8 mouse cellular contexts compared by ENCODE assay signal in the genomic region with DNA sequence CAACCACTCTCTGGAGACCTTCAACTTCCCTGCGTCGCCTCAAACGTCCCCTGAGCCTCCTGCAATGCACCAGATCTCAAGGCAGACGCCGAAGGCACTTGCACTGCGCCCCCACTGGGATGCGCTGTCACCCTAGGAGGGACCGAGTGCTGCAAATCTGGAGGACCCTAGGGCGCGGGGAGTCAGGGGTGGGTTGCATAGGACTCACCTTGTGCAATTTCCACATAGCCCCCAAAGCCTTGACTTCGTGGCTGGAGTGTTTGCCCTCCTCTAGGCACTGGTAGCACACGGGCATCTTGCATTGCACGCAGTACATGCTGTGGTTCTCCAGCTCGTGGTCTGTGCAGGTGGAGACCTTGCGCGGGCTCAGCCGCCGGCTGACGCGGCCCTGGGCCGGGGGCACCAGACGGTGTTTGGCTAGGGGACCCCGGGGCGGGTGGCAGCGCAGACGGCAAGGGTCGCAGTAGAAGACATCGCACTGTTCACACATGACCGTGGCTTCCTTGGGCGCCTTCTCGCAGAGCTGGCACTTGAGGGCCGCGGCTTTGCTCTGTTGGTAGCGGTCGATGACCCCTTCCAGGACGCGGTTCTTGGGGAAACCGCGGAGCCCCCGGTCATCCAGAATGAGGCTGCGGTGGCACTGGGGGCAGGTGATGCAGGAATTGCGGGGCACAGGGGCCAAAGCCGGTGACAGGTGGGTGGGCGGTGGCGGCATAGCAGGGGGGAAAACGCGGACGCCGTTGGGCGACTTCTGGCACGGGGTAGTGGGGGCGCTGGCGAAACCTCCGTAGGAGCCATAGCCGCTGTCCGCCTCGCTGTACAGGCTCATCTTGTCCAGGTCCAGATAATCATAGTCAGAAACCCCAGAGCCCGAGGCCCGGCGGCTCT. TPM values are rescaled to one million over a fixed set of nuclear protein-coding genes. Genes with fewer than 3 reads are reported as not detected.
DNase-seq lines count a peak whose midpoint lies in the region; ATAC-seq and TF ChIP-seq lines count a peak whose summit lies in the region.

No protein-coding gene starts in this region.

- peaks cover 31% of the 10 kb centered on the region for H3K27me3 ChIP-seq in heart, embryonic 10.5 days (ENCODE audit: insufficient read depth, poor library complexity, severe bottlenecking)
- H3K27me3 ChIP-seq in embryonic facial prominence, embryonic 15.5 days = peaks cover 25% of the 10 kb centered on the region
- H3K27me3 ChIP-seq in hindbrain, embryonic 13.5 days = no peaks in the 10 kb centered on the region
- H3K27me3 ChIP-seq in midbrain, postnatal 0 days (ENCODE audit: insufficient read depth, low read length) = no peaks in the 10 kb centered on the region

- H3K4me1 ChIP-seq in heart, embryonic 10.5 days = peaks cover 26% of the 10 kb centered on the region
- no peaks in the 10 kb centered on the region; the same call in none of the 2 replicates for H3K4me1 ChIP-seq in bone marrow, adult 2 months (ENCODE audit: control insufficient read depth, insufficient read depth, low read length)
- peaks cover 21% of the 10 kb centered on the region for H3K4me1 ChIP-seq in embryonic facial prominence, embryonic 15.5 days
- H3K4me1 ChIP-seq in hindbrain, embryonic 13.5 days (replicated peaks) = peaks cover 51% of the 10 kb centered on the region
- H3K4me1 ChIP-seq in midbrain, postnatal 0 days (ENCODE audit: insufficient read depth, low read length) = peaks cover 12% of the 10 kb centered on the region; the same call in 1 of the 2 replicates

- no peaks in the 10 kb centered on the region for H3K9me3 ChIP-seq in heart, embryonic 10.5 days
- no peaks in the 10 kb centered on the region for H3K9me3 ChIP-seq in embryonic facial prominence, embryonic 15.5 days (replicated peaks)
- no peaks in the 10 kb centered on the region for H3K9me3 ChIP-seq in hindbrain, embryonic 13.5 days
- H3K9me3 ChIP-seq in midbrain, postnatal 0 days (ENCODE audit: low read length) = no peaks in the 10 kb centered on the region

- TF ChIP-seq CTCF in bone marrow, adult 2 months (IDR thresholded peaks at IDR 0.05; ENCODE audit: control insufficient read depth, insufficient read depth, low read length) = peak; percentile 33; the same call in 1 of the 2 replicates
- peak; percentile 88 for TF ChIP-seq CTCF in midbrain, postnatal 0 days (IDR thresholded peaks at IDR 0.05)

- H3K36me3 ChIP-seq in heart, embryonic 10.5 days = no peaks in the 10 kb centered on the region
- no peaks in the 10 kb centered on the region for H3K36me3 ChIP-seq in embryonic facial prominence, embryonic 15.5 days
- no peaks in the 10 kb centered on the region for H3K36me3 ChIP-seq in hindbrain, embryonic 13.5 days
- no peaks in the 10 kb centered on the region for H3K36me3 ChIP-seq in midbrain, postnatal 0 days (ENCODE audit: insufficient read depth, low read length)

- peak overlapping the region; percentile 96 for H3K4me2 ChIP-seq in embryonic facial prominence, embryonic 15.5 days (replicated peaks)
- peak overlapping the region; percentile 86 for H3K4me2 ChIP-seq in hindbrain, embryonic 13.5 days
- H3K4me2 ChIP-seq in midbrain, postnatal 0 days (ENCODE audit: low read depth, low read length, poor library complexity, severe bottlenecking) = peak overlapping the region; percentile 79

- ATAC-seq in embryonic facial prominence, embryonic 15.5 days (ENCODE audit: insufficient number of reproducible peaks, low FRiP score, low TSS enrichment, low read depth) = no peak; the same call in 1 of the 2 replicates
- peak; percentile 60 for ATAC-seq in hindbrain, embryonic 13.5 days (ENCODE audit: low FRiP score)
- ATAC-seq in midbrain, postnatal 0 days (ENCODE audit: low FRiP score) = peak; percentile 71

- peak overlapping the region; percentile 69 for H3K4me3 ChIP-seq in heart, embryonic 10.5 days
- no peak overlapping the region for H3K4me3 ChIP-seq in bone marrow, adult 2 months (replicated peaks; ENCODE audit: control insufficient read depth, low read depth, low read length)
- peak overlapping the region; percentile 60 for H3K4me3 ChIP-seq in embryonic facial prominence, embryonic 15.5 days (replicated peaks)
- H3K4me3 ChIP-seq in hindbrain, embryonic 13.5 days = peak overlapping the region; percentile 62
- H3K4me3 ChIP-seq in midbrain, postnatal 0 days (ENCODE audit: low read depth, low read length) = peak overlapping the region; percentile 82

- intact Hi-C loops in left cerebral cortex, postnatal 25 days (cut with DNase I) = loop anchor here (1.0 to 5.0 kb wide), 6 partner anchors 21 to 114 kb away; a partner anchor contains a TSS

- TF ChIP-seq POLR2A in bone marrow, adult 2 months (IDR thresholded peaks at IDR 0.05; ENCODE audit: borderline replicate concordance, control insufficient read depth, low read depth, low read length) = no peak

- no peak overlapping the region for H3K27ac ChIP-seq in heart, embryonic 10.5 days
- H3K27ac ChIP-seq in bone marrow, adult 2 months (ENCODE audit: control insufficient read depth, insufficient read depth, low read depth, low read length, poor library complexity) = no peak overlapping the region; the same call in 1 of the 2 replicates
- H3K27ac ChIP-seq in embryonic facial prominence, embryonic 15.5 days (replicated peaks) = no peak overlapping the region
- H3K27ac ChIP-seq in hindbrain, embryonic 13.5 days = peak overlapping the region; percentile 96
- H3K27ac ChIP-seq in midbrain, postnatal 0 days (ENCODE audit: low read depth, low read length) = peak overlapping the region; percentile 99

- 2% methylated on average over 60 of the region's 60 CpGs for WGBS in heart, embryonic 10.5 days
- WGBS in bone marrow, adult 2 months = 2% methylated on average over 60 of the region's 60 CpGs
- under 1% methylated on average over 60 of the region's 60 CpGs for WGBS in embryonic facial prominence, embryonic 15.5 days
- under 1% methylated on average over 60 of the region's 60 CpGs for WGBS in hindbrain, embryonic 13.5 days
- 1% methylated on average over 59 of the region's 60 CpGs for WGBS in midbrain, postnatal 0 days

- H3K9ac ChIP-seq in embryonic facial prominence, embryonic 15.5 days = 0 out of 2 replicates have a peak overlapping the region, but pooled peaks have one; percentile 16
- H3K9ac ChIP-seq in hindbrain, embryonic 13.5 days = peak overlapping the region; percentile 94
- H3K9ac ChIP-seq in midbrain, postnatal 0 days (replicated peaks; ENCODE audit: low read length, poor library complexity, severe bottlenecking) = peak overlapping the region; percentile 93

- peak; percentile 77 for DNase-seq in heart, embryonic 10.5 days (ENCODE audit: low spot score)
- DNase-seq in heart, adult 9 months (ENCODE audit: low spot score in 2 of 2) = no peak
- peak; percentile 74 to 79 for DNase-seq in left cerebral cortex, postnatal 25 days (ENCODE audit: low spot score in 2 of 2)
- DNase-seq in midbrain, postnatal 0 days (ENCODE audit: low spot score) = peak; percentile 83
- peak; percentile 13 to 19 for DNase-seq in thymus, postnatal 36 days

RNA-seq across cellular contexts. Expression of a gene that starts 1.0 kb away (rescaled TPM):
- 0.33 and 0.55 TPM in 2 replicates for polyA plus RNA-seq in heart, embryonic 10.5 days (2016; fragmentation: Nextera tagmentation; extraction: Ambion mirVana)
- polyA plus RNA-seq in bone marrow, adult 2 months (2011; ENCODE audit: insufficient read depth, insufficient read length, low replicate concordance, missing spikeins) = 0.22 TPM in 1 of 2 replicates, not detected in the other
- 1.4 and 1.6 TPM in 2 replicates for polyA plus RNA-seq in embryonic facial prominence, embryonic 15.5 days (2015; fragmentation: Nextera tagmentation; extraction: Ambion mirVana)
- polyA plus RNA-seq in hindbrain, embryonic 13.5 days (2015; fragmentation: Nextera tagmentation; extraction: Ambion mirVana) = 57.4 and 57.7 TPM in 2 replicates
- 100 to 1,000 TPM; 413 to 444 TPM for total RNA-seq in left cerebral cortex, postnatal 25 days (2021)
- 219 and 234 TPM in 2 replicates for total RNA-seq in midbrain, postnatal 0 days (2014; rRNA removed)
- 116 and 120 TPM in 2 replicates for polyA plus RNA-seq in midbrain, postnatal 0 days (2015; fragmentation: Nextera tagmentation; extraction: Ambion mirVana)

Comparison
In these comparisons a context has a peak if more than half of its experiments do, and no peak if none do; other contexts are left out.
1. DNase-seq: peak in heart, embryonic 10.5 days (single experiment), left cerebral cortex, postnatal 25 days (2 of 2), midbrain, postnatal 0 days (single experiment) and thymus, postnatal 36 days (2 of 2); none in heart, adult 9 months (0 of 2).
2. H3K27ac ChIP-seq: peak in hindbrain, embryonic 13.5 days (single experiment) and midbrain, postnatal 0 days (single experiment); none in heart, embryonic 10.5 days (single experiment), bone marrow, adult 2 months (single experiment) and embryonic facial prominence, embryonic 15.5 days (single experiment).
3. H3K9ac ChIP-seq: peak in every context shown above with its lines; median percentile 94 in hindbrain, embryonic 13.5 days; 93 in midbrain, postnatal 0 days; 16 in embryonic facial prominence, embryonic 15.5 days.
4. RNA of a gene that starts 1.0 kb away (polyA plus RNA-seq): 116 to 120 TPM in midbrain, postnatal 0 days and 57.4 to 57.7 TPM in hindbrain, embryonic 13.5 days; 1.4 to 1.6 TPM in embryonic facial prominence, embryonic 15.5 days, 0.33 to 0.55 TPM in heart, embryonic 10.5 days and 0.22 TPM in bone marrow, adult 2 months; every median in the first group is over 10 times any median in the second.
5. Peak in every context shown above with its lines, with median percentiles within 50 percentile points of each other: H3K4me2 ChIP-seq.